Mouse (Mus musculus) cerebellum, adult 2 months (tissue): ENCODE measurements around the gene Plppr1. TPM values are rescaled to one million over a fixed set of nuclear protein-coding genes. Genes with fewer than 3 reads are reported as not detected.

Source experiments
- DNase-seq, 2 experiments: peaks; one replicate each; pipeline ENCODE4 v3.0.0; 2021
- H3K27ac ChIP-seq: fragments of 200-500 bp; 2 replicates; pipeline ENCODE4 v1.5.1; 2012; ENCODE audit warnings: low read length, control low read depth, inconsistent platforms; ENCODE audit not compliant: insufficient read depth
- H3K27me3 ChIP-seq: fragments of 200-500 bp; 2 replicates; pipeline ENCODE4 v1.6.1; 2012; ENCODE audit warnings: inconsistent platforms, mild to moderate bottlenecking, low read length, moderate library complexity; ENCODE audit not compliant: control insufficient read depth, insufficient read depth
- H3K4me1 ChIP-seq: fragments of 200-500 bp; 2 replicates; pipeline ENCODE4 v1.6.1; 2011; ENCODE audit warnings: low read length; ENCODE audit not compliant: control insufficient read depth, insufficient read depth
- H3K4me3 ChIP-seq: fragments of 200-500 bp; replicated peaks from 2 replicates; pipeline ENCODE3; 2011; ENCODE audit warnings: mild to moderate bottlenecking, low read depth, low read length, control low read depth; ENCODE audit not compliant: insufficient read depth
- CTCF ChIP-seq: fragments of 200-500 bp; IDR thresholded peaks from 2 replicates; pipeline ENCODE4 v1.5.1; 2011; ENCODE audit warnings: low read depth, mild to moderate bottlenecking, control low read depth, low read length, moderate library complexity, borderline replicate concordance; ENCODE audit not compliant: insufficient read depth
- POLR2A ChIP-seq: fragments of 200-500 bp; IDR thresholded peaks from 2 replicates; pipeline ENCODE4 v1.6.1; 2011; ENCODE audit warnings: low read length, control low read depth, borderline replicate concordance; ENCODE audit not compliant: insufficient read depth
- WGBS: fragments of 180-500 bp; shearing (Covaris S2); methylation state at CpG from one replicate; pipeline ENCODE4 v1.1.7; 2018; 5-methylcytosine and 5-hydroxymethylcytosine counted together
- polyA plus RNA-seq: library from polyadenylated mRNA; depleted of rRNA; stranded (reverse); fragments of >200 nt; gene quantifications from 2 replicates; pipeline ENCODE4 v1.2.3, GENCODE M21; 2012

The Plppr1 gene
- polyA plus RNA-seq, 1 experiment = 2.0 TPM

- no peaks in the 10 kb centered on the region for H3K4me1 ChIP-seq
- no peak overlapping the region for H3K27ac ChIP-seq
- no peak for DNase-seq
- no peak overlapping the region for H3K4me3 ChIP-seq
- H3K27me3 ChIP-seq = no peaks in the 10 kb centered on the region
- TF ChIP-seq CTCF = no peak
- no peak for TF ChIP-seq POLR2A
- 53% methylated on average over 2 of the region's 2 CpGs for WGBS
Observed at GRCm38 (mm10) chr4:49386873-49387272, 327.8 kb downstream of the Plppr1 start.
